Mouse (Mus musculus): Measurements from ENCODE around the gene Lpp. TPM values are rescaled to one million over a fixed set of nuclear protein-coding genes. Genes with fewer than 3 reads are reported as not detected.

Lpp gene
- polyA plus RNA-seq, 1 experiment from 2014 or later: 13.3 TPM

GRCm38 (mm10) chr16:24376478-24376877 is 16.8 kb upstream of the Lpp start:
- Histone ChIP-seq H3K27ac (replicated peaks) (no peak overlapping the region), H3K9me3 (0 out of 2 replicates have a peak, but pooled peaks cover 1% of the 10 kb centered on the region), H3K4me1 (replicated peaks) (no peaks in the 10 kb centered on the region), H3K9ac (no peak overlapping the region), H3K27me3 (no peaks in the 10 kb centered on the region), H3K4me3 (no peak overlapping the region), H3K36me3 (no peaks in the 10 kb centered on the region), H3K4me2 (no peak overlapping the region)
- ATAC-seq (ENCODE audit: low read depth): no peak

GRCm38 (mm10) chr16:24390596-24390995 is 2.7 kb upstream of the Lpp start:
- no peaks in the 10 kb centered on the region for H3K9me3 ChIP-seq
- H3K4me3 ChIP-seq: no peak overlapping the region
- H3K9ac ChIP-seq: no peak overlapping the region
- no peak overlapping the region for H3K27ac ChIP-seq (replicated peaks)
- no peaks in the 10 kb centered on the region for H3K27me3 ChIP-seq
- no peak for ATAC-seq (ENCODE audit: low read depth)
- peaks cover 15% of the 10 kb centered on the region for H3K4me1 ChIP-seq (replicated peaks)
- WGBS: 74% methylated on average over 5 of the region's 5 CpGs
- H3K36me3 ChIP-seq: no peaks in the 10 kb centered on the region
- H3K4me2 ChIP-seq: no peak overlapping the region

GRCm38 (mm10) chr16:24391111-24391510 is 2.2 kb upstream of the Lpp start:
- Histone ChIP-seq H3K9ac (no peak overlapping the region), H3K4me3 (no peak overlapping the region)
- 94% methylated on average over 3 of the region's 3 CpGs for whole genome bisulfite sequencing

DNA sequence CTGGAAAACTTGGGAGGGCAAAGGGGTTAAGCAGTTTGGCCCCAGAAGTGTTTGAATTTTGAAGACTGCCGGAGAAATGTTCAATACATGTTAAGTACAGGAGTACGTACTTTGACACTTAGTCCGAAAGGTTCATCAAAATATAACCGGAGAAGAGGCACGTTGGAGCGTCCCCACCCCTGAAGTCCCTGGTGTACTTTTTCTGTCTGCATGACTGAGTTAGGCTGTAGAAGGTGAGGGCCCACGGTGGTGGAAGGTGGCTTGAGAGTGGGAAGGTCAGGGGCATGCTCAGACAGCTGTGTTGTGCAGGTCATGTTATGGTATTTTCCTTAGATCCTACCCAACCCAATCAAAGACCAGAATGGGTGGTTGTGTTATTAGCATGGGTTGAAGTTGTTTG is 1.4 kb upstream of the Lpp start:
- H3K36me3 ChIP-seq: no peaks in the 10 kb centered on the region
- no peak overlapping the region for H3K27ac ChIP-seq (replicated peaks)
- no peak overlapping the region for H3K4me2 ChIP-seq
- H3K9me3 ChIP-seq: no peaks in the 10 kb centered on the region
- no peak overlapping the region for H3K9ac ChIP-seq
- H3K27me3 ChIP-seq: no peaks in the 10 kb centered on the region
- H3K4me1 ChIP-seq (replicated peaks): peaks cover 15% of the 10 kb centered on the region
- WGBS: 91% methylated on average over 7 of the region's 7 CpGs
- ATAC-seq (ENCODE audit: low read depth): no peak
- no peak overlapping the region for H3K4me3 ChIP-seq

More at GRCm38 (mm10) chr16:24391111-24391510, 2.2 kb upstream of the Lpp start:
- Histone ChIP-seq H3K36me3 (no peaks in the 10 kb centered on the region), H3K4me2 (no peak overlapping the region), H3K9me3 (no peaks in the 10 kb centered on the region), H3K27me3 (no peaks in the 10 kb centered on the region), H3K27ac (replicated peaks) (no peak overlapping the region), H3K4me1 (replicated peaks) (peaks cover 15% of the 10 kb centered on the region)
- no peak for ATAC-seq (ENCODE audit: low read depth)

DNA sequence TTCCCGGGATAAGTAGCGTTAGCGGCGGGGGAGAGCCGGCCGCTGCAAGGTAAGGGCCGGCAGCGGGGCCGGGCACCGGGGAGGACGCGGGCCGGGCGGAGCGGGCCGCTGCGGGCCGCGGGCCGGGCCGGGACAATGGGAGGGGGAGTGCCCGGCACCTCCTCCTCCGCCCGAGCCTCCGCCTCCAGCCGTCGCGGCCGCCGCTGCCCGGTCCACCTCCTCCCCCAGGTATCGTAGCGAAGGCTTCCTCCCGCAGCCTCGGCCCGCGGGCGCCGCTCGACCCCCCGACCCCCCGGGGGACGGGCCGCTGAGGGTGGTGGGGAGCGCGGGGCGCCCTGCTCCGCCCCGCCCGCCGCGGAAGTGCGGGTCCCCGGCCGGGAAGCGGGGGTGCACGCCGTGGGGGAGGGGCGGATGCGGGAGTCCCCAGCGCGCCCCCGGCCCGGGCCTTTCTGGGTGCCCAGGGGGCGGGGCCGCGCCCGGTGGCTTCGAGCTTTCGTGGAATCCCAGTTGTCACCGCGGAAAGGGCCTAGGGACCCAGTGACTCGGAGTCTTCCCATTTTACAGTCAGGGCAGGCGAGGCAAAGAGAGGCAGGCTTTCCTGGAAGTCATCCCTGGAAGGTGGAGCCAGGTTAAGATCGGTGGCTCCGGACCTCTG is 376 bp downstream of the Lpp start:
- WGBS: under 1% methylated on average over 55 of the region's 76 CpGs
- peaks cover 22% of the 10 kb centered on the region for H3K4me1 ChIP-seq (replicated peaks)
- H3K27me3 ChIP-seq: no peaks in the 10 kb centered on the region
- peak overlapping the region; percentile 92 for H3K9ac ChIP-seq
- no peaks in the 10 kb centered on the region for H3K9me3 ChIP-seq
- H3K4me3 ChIP-seq: peak overlapping the region; percentile 83
- ATAC-seq (ENCODE audit: low read depth): peak; percentile 73
- H3K27ac ChIP-seq (replicated peaks): peak overlapping the region; percentile 89
- H3K4me2 ChIP-seq: peak overlapping the region; percentile 80
- no peaks in the 10 kb centered on the region for H3K36me3 ChIP-seq

GRCm38 (mm10) chr16:24394211-24394991 is 1.1 kb downstream of the Lpp start:
- Histone ChIP-seq H3K27me3 (no peaks in the 10 kb centered on the region), H3K36me3 (no peaks in the 10 kb centered on the region), H3K27ac (replicated peaks) (peak overlapping the region; percentile 89; the same call in 1 of the 2 replicates), H3K9me3 (no peaks in the 10 kb centered on the region), H3K4me1 (replicated peaks) (peaks cover 27% of the 10 kb centered on the region), H3K9ac (peak overlapping the region; percentile 92), H3K4me3 (peak overlapping the region; percentile 83), H3K4me2 (peak overlapping the region; percentile 80)
- no peak for ATAC-seq (ENCODE audit: low read depth)
- 14% methylated on average over 18 of the region's 18 CpGs for WGBS

DNA sequence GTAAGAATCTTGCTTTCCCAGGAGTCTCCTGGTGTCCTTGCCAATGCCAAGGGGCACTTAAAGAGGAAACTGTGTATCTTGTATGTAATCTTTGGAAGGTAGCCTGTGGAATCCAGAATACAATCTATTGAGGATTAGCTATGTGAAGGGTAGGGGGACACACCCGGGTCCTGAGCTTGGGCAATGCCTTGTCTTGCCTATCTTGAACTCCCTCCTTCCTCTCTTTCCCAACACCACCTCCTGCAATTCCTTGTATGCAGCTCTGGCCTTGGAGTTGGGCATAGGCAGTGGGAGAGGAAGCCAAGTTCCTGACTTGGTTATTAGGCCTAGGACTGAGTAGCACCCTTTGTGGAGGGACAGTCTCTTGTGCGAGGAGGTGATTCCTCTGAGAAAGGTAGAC is 1.8 kb downstream of the Lpp start:
- H3K27ac ChIP-seq (replicated peaks): no peak overlapping the region
- 90% methylated on average over 2 of the region's 2 CpGs for WGBS
- H3K9me3 ChIP-seq: no peaks in the 10 kb centered on the region
- no peaks in the 10 kb centered on the region for H3K36me3 ChIP-seq
- peak overlapping the region; percentile 80 for H3K4me2 ChIP-seq
- no peak overlapping the region for H3K9ac ChIP-seq
- ATAC-seq (ENCODE audit: low read depth): no peak
- H3K4me1 ChIP-seq (replicated peaks): peaks cover 27% of the 10 kb centered on the region
- H3K4me3 ChIP-seq: no peak overlapping the region; the same call in 1 of the 2 replicates
- H3K27me3 ChIP-seq: no peaks in the 10 kb centered on the region

GRCm38 (mm10) chr16:24396504-24396903 is 3.2 kb downstream of the Lpp start:
- H3K9ac ChIP-seq: no peak overlapping the region
- H3K27me3 ChIP-seq: no peaks in the 10 kb centered on the region
- no peak overlapping the region for H3K27ac ChIP-seq (replicated peaks)
- H3K36me3 ChIP-seq: no peaks in the 10 kb centered on the region
- peaks cover 27% of the 10 kb centered on the region for H3K4me1 ChIP-seq (replicated peaks)
- H3K9me3 ChIP-seq: peaks cover 4% of the 10 kb centered on the region; the same call in 1 of the 2 replicates
- 90% methylated on average over 7 of the region's 7 CpGs for WGBS
- no peak overlapping the region for H3K4me2 ChIP-seq
- no peak overlapping the region for H3K4me3 ChIP-seq
- no peak for ATAC-seq (ENCODE audit: low read depth)

DNA sequence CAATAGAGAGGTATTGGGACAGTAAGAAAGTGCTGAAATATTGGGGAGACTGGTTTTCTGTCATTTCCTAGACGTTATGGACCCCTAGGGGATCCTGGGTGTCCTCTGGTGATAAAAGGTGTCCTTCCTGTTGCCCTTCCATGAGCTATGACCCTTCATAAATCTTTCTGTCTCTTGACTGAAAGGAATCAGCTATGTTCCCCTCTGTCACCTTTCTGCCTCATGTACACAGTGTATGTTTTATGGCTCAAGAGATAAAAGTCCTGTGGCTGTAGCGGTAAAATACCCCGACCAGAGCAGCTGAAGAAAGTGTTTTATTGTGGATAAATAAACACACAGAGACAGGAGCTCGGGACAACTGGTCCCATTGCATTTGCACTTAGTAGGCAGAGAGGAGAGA is 5.2 kb downstream of the Lpp start:
- Histone ChIP-seq H3K4me1 (replicated peaks) (peaks cover 27% of the 10 kb centered on the region), H3K9ac (no peak overlapping the region), H3K9me3 (peaks cover 4% of the 10 kb centered on the region; the same call in 1 of the 2 replicates), H3K4me3 (no peak overlapping the region), H3K27me3 (no peaks in the 10 kb centered on the region), H3K36me3 (no peaks in the 10 kb centered on the region), H3K4me2 (no peak overlapping the region), H3K27ac (replicated peaks) (no peak overlapping the region)
- no peak for ATAC-seq (ENCODE audit: low read depth)
- 4% methylated on average over 4 of the region's 4 CpGs for WGBS

DNA sequence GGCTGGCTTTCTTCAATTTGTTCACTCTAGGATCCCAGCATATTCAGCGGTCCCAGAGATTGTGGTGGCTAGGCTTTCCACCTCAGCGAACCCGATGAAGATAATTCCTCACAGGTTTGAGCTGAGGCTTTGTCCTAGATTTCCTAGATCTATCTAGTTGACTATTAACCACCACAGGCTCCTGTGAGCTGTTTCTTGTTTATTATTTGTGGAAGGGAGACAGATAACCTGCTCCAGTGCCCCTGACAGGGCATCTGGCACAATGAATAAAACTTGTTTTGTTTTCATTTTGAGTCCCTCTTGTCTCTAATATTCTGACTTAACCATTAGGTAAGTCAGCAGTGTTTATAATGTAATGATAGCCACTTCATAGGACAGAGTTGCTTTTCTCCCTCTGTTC is 5.6 kb downstream of the Lpp start:
- Histone ChIP-seq H3K9me3 (peaks cover 4% of the 10 kb centered on the region; the same call in 1 of the 2 replicates), H3K9ac (no peak overlapping the region), H3K4me3 (no peak overlapping the region), H3K4me1 (replicated peaks) (peaks cover 26% of the 10 kb centered on the region), H3K27me3 (no peaks in the 10 kb centered on the region), H3K27ac (replicated peaks) (no peak overlapping the region), H3K4me2 (no peak overlapping the region), H3K36me3 (no peaks in the 10 kb centered on the region)
- ATAC-seq (ENCODE audit: low read depth): no peak
- WGBS: 70% methylated on average over 3 of the region's 3 CpGs

DNA sequence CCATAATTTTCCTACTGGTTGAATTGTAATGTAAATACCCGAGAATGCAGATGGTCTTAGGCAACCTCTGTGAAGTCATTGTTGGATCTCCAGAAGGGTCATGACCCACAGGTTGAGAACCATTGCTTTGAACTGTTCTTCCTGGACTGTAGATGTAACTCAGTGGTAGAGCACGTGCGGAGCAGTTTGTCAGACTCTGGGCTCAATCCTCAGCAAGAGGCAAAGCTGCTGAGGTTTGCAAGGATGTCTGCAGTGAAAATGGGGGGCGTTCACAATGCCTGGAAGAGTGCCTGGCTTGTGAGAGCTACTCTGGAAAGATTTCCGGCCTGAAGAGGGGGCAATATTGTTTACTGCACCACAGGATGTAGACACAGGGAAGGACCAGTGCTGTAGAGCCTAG is 6.2 kb downstream of the Lpp start:
- Histone ChIP-seq H3K36me3 (0 out of 2 replicates have a peak, but pooled peaks cover 3% of the 10 kb centered on the region), H3K9me3 (peaks cover 4% of the 10 kb centered on the region; the same call in 1 of the 2 replicates), H3K27ac (replicated peaks) (no peak overlapping the region), H3K9ac (no peak overlapping the region), H3K27me3 (no peaks in the 10 kb centered on the region), H3K4me3 (no peak overlapping the region), H3K4me2 (no peak overlapping the region), H3K4me1 (replicated peaks) (peaks cover 20% of the 10 kb centered on the region)
- ATAC-seq (ENCODE audit: low read depth): no peak
- 73% methylated on average over 5 of the region's 5 CpGs for WGBS

- 92% methylated on average over 2 of the region's 2 CpGs for WGBS
- Histone ChIP-seq H3K27ac (replicated peaks) (no peak overlapping the region), H3K4me3 (no peak overlapping the region), H3K9ac (no peak overlapping the region), H3K9me3 (peaks cover 4% of the 10 kb centered on the region; the same call in 1 of the 2 replicates), H3K27me3 (no peaks in the 10 kb centered on the region), H3K4me2 (no peak overlapping the region), H3K36me3 (0 out of 2 replicates have a peak, but pooled peaks cover 13% of the 10 kb centered on the region), H3K4me1 (replicated peaks) (peaks cover 12% of the 10 kb centered on the region)
- ATAC-seq (ENCODE audit: low read depth): no peak
Observed at GRCm38 (mm10) chr16:24400776-24401175, 7.5 kb downstream of the Lpp start.

All from neural tube, embryonic 13.5 days (tissue).